Mouse (Mus musculus) testis, adult 2 months (tissue): Measurements from ENCODE around the gene Ccdc148.

Source experiments
- CTCF ChIP-seq: fragments of 200-500 bp; IDR thresholded peaks from 2 replicates; pipeline ENCODE4 v1.5.1; 2012; ENCODE audit warnings: low read depth, mild to moderate bottlenecking, inconsistent platforms, low read length, moderate library complexity; ENCODE audit not compliant: control insufficient read depth, insufficient read depth, insufficient replicate concordance
- POLR2A ChIP-seq: fragments of 200-500 bp; IDR thresholded peaks from 2 replicates; pipeline ENCODE4 v1.6.1; 2012; ENCODE audit warnings: low read depth, mild to moderate bottlenecking, inconsistent platforms, low read length, moderate library complexity; ENCODE audit not compliant: control insufficient read depth

DNA sequence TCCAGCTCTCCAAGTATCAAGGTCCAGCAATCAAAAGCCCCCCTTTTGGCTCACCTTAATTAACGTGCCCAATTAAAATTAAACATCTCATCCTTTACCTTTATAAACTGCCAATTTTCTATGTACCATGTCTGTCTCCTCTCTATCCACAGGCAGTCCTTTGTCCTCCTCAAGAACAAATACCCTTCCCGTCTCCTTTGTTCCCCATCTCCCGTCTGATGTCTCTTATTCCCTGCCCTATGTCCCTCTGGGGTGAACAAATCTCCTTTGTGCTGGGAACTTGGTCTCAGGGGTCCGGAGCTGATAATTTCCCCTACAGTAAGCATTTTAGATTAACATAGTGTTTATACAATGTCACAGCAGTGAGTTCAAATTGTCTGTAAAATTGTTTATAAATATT lies 363.0 kb downstream of the Ccdc148 start:
- TF ChIP-seq CTCF = no peak
- no peak for TF ChIP-seq POLR2A
